Mouse (Mus musculus): Measurements from ENCODE around the gene Acsl1. TPM values are rescaled to one million over a fixed set of nuclear protein-coding genes. Genes with fewer than 3 reads are reported as not detected.

The Acsl1 gene
- total and polyA plus RNA-seq, 3 experiments: 26.2 to 33.9 TPM; not detected in 1

DNA sequence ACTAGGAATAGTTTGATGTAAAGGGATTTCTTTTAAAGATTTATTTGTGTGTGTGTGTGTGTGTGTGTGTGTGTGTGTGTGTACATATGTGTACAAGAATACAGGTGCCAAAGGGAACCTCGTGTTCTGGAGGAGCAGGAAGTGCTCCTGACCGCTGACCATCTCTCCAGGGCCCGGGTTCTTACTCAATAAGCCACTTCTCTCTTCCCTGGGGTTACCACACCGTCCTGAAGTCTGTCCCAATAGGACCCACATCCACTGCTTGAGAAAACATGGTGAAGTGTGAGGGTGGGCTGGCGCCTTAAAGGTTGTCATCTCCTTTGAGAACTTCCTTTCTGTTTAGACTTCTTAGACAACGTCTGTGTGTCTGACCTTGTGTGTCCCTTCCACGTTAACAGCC lies 63.1 kb downstream of the Acsl1 start:
- TF ChIP-seq USF2 (IDR thresholded peaks at IDR 0.05; ENCODE audit: borderline replicate concordance in 1 of 2, insufficient read depth in 1 of 2, low read depth in 1 of 2, low read length in 2 of 2) (no peak), KAT2A (conservative IDR thresholded peaks at IDR 0.05; ENCODE audit: low read depth, low read length) (no peak), GABPA (IDR thresholded peaks at IDR 0.05; ENCODE audit: low read depth, low read length) (no peak), GATA1 (IDR thresholded peaks at IDR 0.05; ENCODE audit: low read depth, low read length) (no peak), NRF1 (IDR thresholded peaks at IDR 0.05; ENCODE audit: insufficient read depth, low read depth, low read length, poor library complexity, severe bottlenecking) (no peak), ETS1 (IDR thresholded peaks at IDR 0.05; ENCODE audit: low read depth, low read length) (no peak), TBP (IDR thresholded peaks at IDR 0.05; ENCODE audit: low read depth, low read length) (no peak), TAL1 (IDR thresholded peaks at IDR 0.05; ENCODE audit: low read length) (no peak), CHD2 (IDR thresholded peaks at IDR 0.05; ENCODE audit: low read length) (no peak), SIN3A (IDR thresholded peaks at IDR 0.05; ENCODE audit: low read length) (no peak), MEF2A (IDR thresholded peaks at IDR 0.05; ENCODE audit: extremely low read depth, insufficient replicate concordance, low read depth, low read length, poor library complexity, severe bottlenecking) (no peak), MYC (IDR thresholded peaks at IDR 0.05; ENCODE audit: low read depth, low read length) (no peak), SMC3 (IDR thresholded peaks at IDR 0.05; ENCODE audit: low read depth, low read length) (no peak), ZC3H11A (IDR thresholded peaks at IDR 0.05; ENCODE audit: low read depth, low read length) (no peak)
- H3K79me2 ChIP-seq (ENCODE audit: control insufficient read depth, insufficient read depth, low read length, poor library complexity): no peaks in the 10 kb centered on the region
- H3K4me3 ChIP-seq (ENCODE audit: control insufficient read depth in 1 of 2, insufficient read depth in 1 of 2, low read depth in 2 of 2, low read length in 2 of 2): no peak overlapping the region
- H3K4me1 ChIP-seq (ENCODE audit: control insufficient read depth in 1 of 2, insufficient read depth in 2 of 2, low read length in 2 of 2): no peaks in the 10 kb centered on the region
- no peak overlapping the region for H3K9ac ChIP-seq (ENCODE audit: control insufficient read depth, low read depth, low read length, poor library complexity, severe bottlenecking)
- no peaks in the 10 kb centered on the region for H3K27me3 ChIP-seq (ENCODE audit: control insufficient read depth in 1 of 2, insufficient read depth in 2 of 2, low read length in 2 of 2)
- H3K36me3 ChIP-seq (ENCODE audit: control insufficient read depth in 1 of 2, insufficient read depth in 2 of 2, low read length in 2 of 2): peaks cover 0 to 2% of the 10 kb centered on the region in 2 experiments; a peak in 1 of 4 replicates
- no peaks in the 10 kb centered on the region for H3K9me3 ChIP-seq (replicated peaks; ENCODE audit: insufficient read depth, low read length)
- H3K27ac ChIP-seq (ENCODE audit: control insufficient read depth, low read depth, low read length): no peak overlapping the region
- no peak for DNase-seq (ENCODE audit: low read depth, low spot score)

DNA sequence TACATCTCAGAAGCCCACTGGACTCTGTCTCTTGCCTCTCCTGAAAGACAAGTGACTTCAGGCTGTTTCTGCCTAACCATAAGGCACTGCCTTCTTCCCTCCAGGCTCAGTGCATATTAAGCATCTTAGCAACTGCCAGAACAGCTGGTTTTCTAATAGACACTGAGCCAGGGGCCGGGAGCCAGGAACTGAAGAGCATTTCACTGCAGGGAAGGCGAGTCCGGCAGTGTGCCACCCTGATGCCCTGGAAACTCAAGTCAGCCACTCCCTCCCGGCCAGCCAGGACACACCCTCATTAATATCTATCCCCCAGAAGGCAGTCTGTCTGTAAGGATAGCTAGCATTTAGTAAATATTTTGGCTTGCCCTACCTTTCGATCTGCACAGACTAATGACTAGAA lies 68.9 kb downstream of the Acsl1 start:
- Histone ChIP-seq H3K36me3 (ENCODE audit: control insufficient read depth in 1 of 2, insufficient read depth in 2 of 2, low read length in 2 of 2) (no peaks in the 10 kb centered on the region; a peak in 1 of 4 replicates), H3K79me2 (ENCODE audit: control insufficient read depth, insufficient read depth, low read length, poor library complexity) (no peaks in the 10 kb centered on the region), H3K27me3 (ENCODE audit: control insufficient read depth in 1 of 2, insufficient read depth in 2 of 2, low read length in 2 of 2) (no peaks in the 10 kb centered on the region), H3K4me3 (ENCODE audit: control insufficient read depth in 1 of 2, insufficient read depth in 1 of 2, low read depth in 2 of 2, low read length in 2 of 2) (no peak overlapping the region), H3K4me1 (ENCODE audit: control insufficient read depth in 1 of 2, insufficient read depth in 2 of 2, low read length in 2 of 2) (no peaks in the 10 kb centered on the region), H3K9ac (ENCODE audit: control insufficient read depth, low read depth, low read length, poor library complexity, severe bottlenecking) (no peak overlapping the region), H3K9me3 (replicated peaks; ENCODE audit: insufficient read depth, low read length) (no peaks in the 10 kb centered on the region), H3K27ac (ENCODE audit: control insufficient read depth, low read depth, low read length) (no peak overlapping the region)
- DNase-seq (ENCODE audit: low read depth, low spot score): no peak
- no peak for TF ChIP-seq MYC (IDR thresholded peaks at IDR 0.05; ENCODE audit: low read depth, low read length)
- TF ChIP-seq MYB (IDR thresholded peaks at IDR 0.05; ENCODE audit: low read depth, low read length): no peak
- no peak for TF ChIP-seq NELFE (IDR thresholded peaks at IDR 0.05; ENCODE audit: low read depth, low read length)
- no peak for TF ChIP-seq MEF2A (IDR thresholded peaks at IDR 0.05; ENCODE audit: extremely low read depth, insufficient replicate concordance, low read depth, low read length, poor library complexity, severe bottlenecking)
- no peak for TF ChIP-seq ZNF384 (IDR thresholded peaks at IDR 0.05; ENCODE audit: low read depth, low read length)
- no peak for TF ChIP-seq CHD2 (IDR thresholded peaks at IDR 0.05; ENCODE audit: low read length)
- no peak for TF ChIP-seq ELF1 (IDR thresholded peaks at IDR 0.05; ENCODE audit: low read depth, low read length)
- TF ChIP-seq SIN3A (IDR thresholded peaks at IDR 0.05; ENCODE audit: low read length): no peak
- no peak for TF ChIP-seq E2F4 (IDR thresholded peaks at IDR 0.05; ENCODE audit: borderline replicate concordance, low read depth, low read length)
- TF ChIP-seq MXI1 (IDR thresholded peaks at IDR 0.05; ENCODE audit: low read depth, low read length): no peak
- no peak for TF ChIP-seq POLR2AphosphoS2 (IDR thresholded peaks at IDR 0.05; ENCODE audit: low read length)
- TF ChIP-seq TAL1 (IDR thresholded peaks at IDR 0.05; ENCODE audit: low read length): no peak
- TF ChIP-seq HCFC1 (IDR thresholded peaks at IDR 0.05; ENCODE audit: low read depth, low read length): no peak
- TF ChIP-seq TBP (IDR thresholded peaks at IDR 0.05; ENCODE audit: low read depth, low read length): no peak
- no peak for TF ChIP-seq SMC3 (IDR thresholded peaks at IDR 0.05; ENCODE audit: low read depth, low read length)
- TF ChIP-seq USF2 (IDR thresholded peaks at IDR 0.05; ENCODE audit: borderline replicate concordance in 1 of 2, insufficient read depth in 1 of 2, low read depth in 1 of 2, low read length in 2 of 2): no peak
- TF ChIP-seq ZC3H11A (IDR thresholded peaks at IDR 0.05; ENCODE audit: low read depth, low read length): no peak
